Mouse (Mus musculus): ENCODE measurements around the gene Mafk.

GRCm38 (mm10) chr5:139758096-139758495 is 33.2 kb upstream of the Mafk start:
- no peak for TF ChIP-seq CTCF (IDR thresholded peaks at IDR 0.05; ENCODE audit: borderline replicate concordance, control insufficient read depth, extremely low read depth, insufficient read depth, low read length, poor library complexity)
- no peak for TF ChIP-seq POLR2A (IDR thresholded peaks at IDR 0.05; ENCODE audit: control insufficient read depth, extremely low read depth, insufficient read depth, low read length, poor library complexity)

Measured in thymus, adult 2 months (tissue).